Comparison of ENCODE assay signal across 1 mouse cellular context in genomic region chr7:67320359-67320758, GRCm38 (mm10).
A peak's percentile ranks its signal among the peaks of the same experiment; 100 is the strongest.
TF ChIP-seq lines count a peak whose summit lies in the region.

No protein-coding gene starts in this region.

TF ChIP-seq in CH12.LX, 34 proteins besides CTCF, POLR2A, EP300 and RAD21 (continued from another document):
- TF ChIP-seq MYC (IDR thresholded peaks at IDR 0.05; ENCODE audit: low read depth, low read length) (peak; percentile 79), E2F4 (IDR thresholded peaks at IDR 0.05; ENCODE audit: insufficient replicate concordance, low read depth, low read length) (no peak), TBP (conservative IDR thresholded peaks at IDR 0.05; ENCODE audit: low read depth, low read length) (no peak), USF2 (conservative IDR thresholded peaks at IDR 0.05; ENCODE audit: low read depth, low read length) (no peak), POLR2AphosphoS2 (IDR thresholded peaks at IDR 0.05; ENCODE audit: low read depth, low read length) (no peak), CHD2 (IDR thresholded peaks at IDR 0.05; ENCODE audit: low read length) (no peak), ETS1 (conservative IDR thresholded peaks at IDR 0.05; ENCODE audit: low read depth, low read length) (no peak; the same call in 1 of the 2 replicates)
TF ChIP-seq in CH12.LX: peak in this region for 9.
